Mouse (Mus musculus) intestine, embryonic 15.5 days (tissue): ENCODE data around the gene Ckmt2. TPM values are rescaled to one million over a fixed set of nuclear protein-coding genes. Genes with fewer than 3 reads are reported as not detected.

Experiments used
- ATAC-seq: fragments of 200-750 bp; cut with Nextera tagmentation; 2 replicates; pipeline ENCODE4 v1.8.0; 2017; ENCODE audit warnings: moderate TSS enrichment, moderate library complexity
- H3K27ac ChIP-seq: fragments of 300-500 bp; sonication (generic); 2 replicates; pipeline ENCODE4 v1.5.1; 2015; ENCODE audit warnings: mild to moderate bottlenecking, inconsistent platforms
- H3K27me3 ChIP-seq: fragments of 300-500 bp; sonication (generic); replicated peaks from 2 replicates; pipeline ENCODE4 v1.6.1; 2015; ENCODE audit warnings: inconsistent platforms
- H3K36me3 ChIP-seq: fragments of 300-500 bp; sonication (generic); 2 replicates; pipeline ENCODE4 v1.6.1; 2015; ENCODE audit warnings: inconsistent platforms
- H3K4me1 ChIP-seq: fragments of 300-500 bp; sonication (generic); replicated peaks from 2 replicates; pipeline ENCODE4 v1.6.1; 2015; ENCODE audit warnings: inconsistent platforms
- H3K4me2 ChIP-seq: fragments of 300-500 bp; sonication (generic); replicated peaks from 2 replicates; pipeline ENCODE4 v1.6.1; 2015; ENCODE audit warnings: mild to moderate bottlenecking, inconsistent platforms
- H3K4me3 ChIP-seq: fragments of 300-500 bp; sonication (generic); replicated peaks from 2 replicates; pipeline ENCODE4 v1.5.1; 2015; ENCODE audit warnings: inconsistent platforms
- H3K9ac ChIP-seq: fragments of 300-500 bp; sonication (generic); 2 replicates; pipeline ENCODE4 v1.6.1; 2015; ENCODE audit warnings: inconsistent platforms
- H3K9me3 ChIP-seq: fragments of 300-500 bp; sonication (generic); 2 replicates; pipeline ENCODE4 v1.6.1; 2016; ENCODE audit warnings: inconsistent platforms
- whole genome bisulfite sequencing: fragments of 180-500 bp; shearing (Covaris S2); methylation state at CpG from one replicate; pipeline ENCODE4 v1.1.7; 2015; 5-methylcytosine and 5-hydroxymethylcytosine counted together
- polyA plus RNA-seq: library from polyadenylated mRNA; unstranded; fragments of >200 nt; fragmentation: Nextera tagmentation; extraction: Ambion mirVana; gene quantifications from 2 replicates; pipeline ENCODE4 v1.2.1, GENCODE M21; 2015

Gene Ckmt2
- polyA plus RNA-seq, 1 experiment from 2014 or later: 1.5 TPM

DNA sequence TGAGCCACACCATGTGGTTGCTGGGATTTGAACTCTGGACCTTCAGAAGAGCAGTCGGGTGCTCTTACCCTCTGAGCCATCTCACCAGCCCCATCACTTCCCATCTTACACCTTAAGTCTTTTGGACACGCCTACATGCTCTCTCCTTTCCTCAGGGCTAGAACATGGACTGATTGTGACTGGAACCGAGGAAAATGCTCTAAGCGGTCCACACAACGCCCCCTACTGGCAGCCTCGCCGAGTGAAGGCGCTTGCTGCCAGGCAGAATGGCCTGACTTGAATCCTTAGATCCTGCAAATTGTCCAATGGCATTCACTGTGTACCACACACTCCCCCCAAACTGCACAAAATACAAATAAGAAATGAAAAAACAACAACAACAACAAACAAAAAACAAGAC, 19.3 kb downstream of the Ckmt2 start:
- H3K4me1 ChIP-seq: no peaks in the 10 kb centered on the region
- WGBS: 78% methylated on average over 8 of the region's 8 CpGs

DNA sequence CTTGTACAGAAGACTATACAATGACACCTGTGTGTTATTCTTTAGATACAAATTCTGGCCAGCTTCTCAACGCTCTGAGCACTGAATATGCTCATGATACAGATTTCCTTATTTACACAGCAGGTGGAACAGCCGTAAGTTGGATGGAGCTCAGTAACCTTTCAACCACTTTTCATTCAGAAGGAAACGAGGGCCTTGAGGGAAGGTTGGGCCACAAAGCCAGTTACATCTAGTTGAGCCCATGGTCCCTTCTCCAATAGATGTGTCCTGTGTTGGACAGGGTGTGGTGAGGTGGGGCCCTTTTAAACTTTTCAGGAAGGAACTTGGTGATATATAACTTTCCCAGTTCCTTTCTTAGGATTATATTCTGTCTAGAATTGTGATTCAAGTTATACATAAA, 22.3 kb downstream of the Ckmt2 start:
- no peak overlapping the region for H3K4me2 ChIP-seq
- H3K9me3 ChIP-seq: no peaks in the 10 kb centered on the region
- 72% methylated on average over 3 of the region's 3 CpGs for WGBS
- no peak overlapping the region for H3K27ac ChIP-seq
- no peak overlapping the region for H3K4me3 ChIP-seq
- no peaks in the 10 kb centered on the region for H3K4me1 ChIP-seq
- H3K27me3 ChIP-seq: no peaks in the 10 kb centered on the region
- ATAC-seq: no peak
- no peaks in the 10 kb centered on the region for H3K36me3 ChIP-seq
- no peak overlapping the region for H3K9ac ChIP-seq

More for the DNA sequence above, 19.3 kb downstream of the Ckmt2 start:
- Histone ChIP-seq H3K4me2 (no peak overlapping the region), H3K36me3 (no peaks in the 10 kb centered on the region), H3K9me3 (no peaks in the 10 kb centered on the region), H3K27ac (no peak overlapping the region), H3K9ac (no peak overlapping the region), H3K4me3 (no peak overlapping the region), H3K27me3 (no peaks in the 10 kb centered on the region)
- ATAC-seq: no peak

DNA sequence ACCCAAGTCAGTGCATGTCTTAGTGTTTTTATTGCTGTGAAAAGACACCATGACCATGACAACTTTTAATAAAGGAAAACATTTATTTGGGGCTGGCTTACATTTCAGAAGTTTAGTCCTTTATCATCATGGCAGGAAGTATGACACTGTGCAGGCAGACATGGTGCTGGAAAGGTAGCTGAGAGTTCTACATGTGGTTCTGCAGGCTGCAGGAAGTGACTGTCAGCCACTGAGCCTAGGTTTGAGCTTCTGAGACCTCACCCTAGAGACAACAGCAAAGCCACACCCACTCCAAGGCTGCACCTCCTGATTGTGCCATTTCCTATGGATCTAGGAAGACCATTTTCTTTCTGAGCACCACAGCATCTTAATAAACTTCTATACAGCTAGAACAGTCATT, 48.8 kb downstream of the Ckmt2 start:
- Histone ChIP-seq H3K27ac (no peak overlapping the region), H3K9me3 (no peaks in the 10 kb centered on the region), H3K27me3 (no peaks in the 10 kb centered on the region), H3K36me3 (no peaks in the 10 kb centered on the region), H3K9ac (no peak overlapping the region), H3K4me2 (no peak overlapping the region), H3K4me3 (no peak overlapping the region), H3K4me1 (0 out of 2 replicates have a peak, but pooled peaks cover 3% of the 10 kb centered on the region)
- ATAC-seq: no peak

DNA sequence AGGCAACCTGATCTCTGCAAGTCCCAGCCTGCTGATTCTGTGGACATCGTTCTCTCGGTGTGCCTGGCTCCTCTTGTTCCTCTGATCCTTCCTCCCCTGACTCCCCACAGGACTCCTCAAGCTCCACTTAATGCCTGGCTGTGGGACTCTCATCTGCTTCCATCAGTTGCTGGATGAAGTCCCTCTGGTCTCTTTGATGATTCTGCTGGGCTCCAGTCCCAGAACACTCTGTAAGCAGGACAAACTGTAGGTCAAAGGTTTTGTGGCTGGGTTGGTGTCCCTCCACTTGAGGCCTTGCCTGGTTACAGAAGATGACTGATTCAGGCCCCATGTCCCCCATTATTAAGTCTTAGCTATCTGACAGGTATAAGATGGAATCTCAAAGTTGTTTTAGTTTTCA, 50.6 kb downstream of the Ckmt2 start:
- H3K9ac ChIP-seq: no peak overlapping the region
- H3K27ac ChIP-seq: no peak overlapping the region
- no peaks in the 10 kb centered on the region for H3K9me3 ChIP-seq
- ATAC-seq: no peak
- no peaks in the 10 kb centered on the region for H3K36me3 ChIP-seq
- H3K4me2 ChIP-seq: no peak overlapping the region
- WGBS: 81% methylated on average over 2 of the region's 2 CpGs
- H3K27me3 ChIP-seq: no peaks in the 10 kb centered on the region
- H3K4me1 ChIP-seq: 0 out of 2 replicates have a peak, but pooled peaks cover 3% of the 10 kb centered on the region
- H3K4me3 ChIP-seq: no peak overlapping the region

DNA sequence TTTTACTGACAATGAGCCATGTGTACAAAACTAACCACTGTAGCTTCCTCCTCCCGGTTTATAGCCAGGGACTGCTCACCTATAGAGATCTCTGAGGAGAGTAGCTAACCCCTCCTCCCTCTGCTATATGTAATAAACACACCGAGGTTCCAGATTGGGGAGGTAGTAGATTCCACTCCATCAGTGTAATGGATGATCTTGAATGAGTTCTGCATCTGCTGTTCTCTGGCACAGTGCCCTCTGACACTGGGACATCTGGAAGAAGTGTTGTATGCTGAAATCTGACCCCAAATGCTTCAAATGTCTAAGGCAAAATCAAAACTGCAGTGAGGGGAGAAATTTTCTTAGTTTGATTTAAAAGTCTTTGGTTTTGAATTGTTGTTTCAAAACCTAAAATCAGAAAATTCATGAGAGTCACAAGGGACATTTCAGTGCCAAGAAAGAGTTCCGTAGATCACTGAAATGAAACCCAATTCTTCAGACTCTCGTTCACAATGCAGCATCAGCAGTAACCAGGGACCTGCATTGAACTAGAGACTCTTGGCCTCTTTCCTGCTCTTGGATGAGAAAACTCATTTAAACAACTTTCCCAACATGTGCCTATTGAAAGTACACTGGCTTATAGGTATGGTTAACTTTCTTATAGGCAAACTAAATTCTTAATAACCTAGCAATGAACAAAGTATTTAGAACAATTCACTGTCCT, 51.7 kb downstream of the Ckmt2 start:
- Histone ChIP-seq H3K27ac (no peak overlapping the region), H3K4me2 (no peak overlapping the region), H3K4me1 (0 out of 2 replicates have a peak, but pooled peaks cover 3% of the 10 kb centered on the region), H3K9me3 (no peaks in the 10 kb centered on the region), H3K36me3 (no peaks in the 10 kb centered on the region), H3K27me3 (no peaks in the 10 kb centered on the region), H3K9ac (no peak overlapping the region), H3K4me3 (no peak overlapping the region)
- ATAC-seq: no peak
- 51% methylated on average over 4 of the region's 4 CpGs for WGBS

DNA sequence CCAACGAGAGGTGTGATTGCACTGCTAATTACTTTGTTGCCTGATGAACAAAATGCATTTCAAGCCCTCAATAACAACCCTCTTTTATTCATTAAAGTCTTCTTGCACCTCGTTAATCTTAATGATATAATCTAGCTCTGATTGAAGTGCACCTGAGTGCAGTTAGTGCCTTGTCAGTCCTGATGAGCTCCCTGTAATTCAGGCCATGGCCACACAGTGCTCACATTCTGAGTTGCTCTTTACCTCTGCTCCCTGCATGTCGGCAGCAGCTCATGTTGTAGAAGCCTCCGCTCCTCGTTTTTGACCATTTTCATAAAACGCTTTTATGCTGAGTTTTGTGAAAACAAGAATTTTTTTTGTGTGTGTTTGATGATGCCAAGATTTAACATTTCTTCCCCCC, 53.0 kb downstream of the Ckmt2 start:
- H3K4me1 ChIP-seq: 0 out of 2 replicates have a peak, but pooled peaks cover 3% of the 10 kb centered on the region
- no peak overlapping the region for H3K27ac ChIP-seq
- H3K36me3 ChIP-seq: no peaks in the 10 kb centered on the region
- H3K9ac ChIP-seq: no peak overlapping the region
- ATAC-seq: no peak
- H3K4me3 ChIP-seq: no peak overlapping the region
- no peaks in the 10 kb centered on the region for H3K27me3 ChIP-seq
- WGBS: 77% methylated on average over 6 of the region's 6 CpGs
- no peaks in the 10 kb centered on the region for H3K9me3 ChIP-seq
- H3K4me2 ChIP-seq: no peak overlapping the region

DNA sequence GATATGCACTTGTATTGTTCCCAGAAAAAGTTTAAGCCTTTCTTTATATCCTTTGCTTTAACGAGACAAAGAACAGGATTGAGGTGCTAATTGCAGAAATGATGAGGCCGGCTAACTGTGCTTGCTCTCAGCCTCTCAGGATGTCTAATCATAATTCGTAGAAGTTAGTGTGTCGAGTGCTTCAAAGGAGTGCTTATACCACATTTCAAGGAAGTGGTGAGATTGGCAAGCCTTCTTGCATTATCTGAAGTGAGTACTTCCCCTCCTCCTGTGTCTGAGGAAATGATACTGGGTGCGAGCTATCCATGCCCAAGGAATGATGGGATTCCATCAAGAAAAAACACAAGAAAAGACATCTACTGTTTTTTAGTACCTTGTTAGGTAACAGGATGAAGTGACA, 62.0 kb downstream of the Ckmt2 start:
- Histone ChIP-seq H3K9me3 (no peaks in the 10 kb centered on the region), H3K9ac (no peak overlapping the region), H3K4me2 (no peak overlapping the region), H3K36me3 (no peaks in the 10 kb centered on the region), H3K27me3 (no peaks in the 10 kb centered on the region), H3K4me1 (no peaks in the 10 kb centered on the region), H3K27ac (no peak overlapping the region), H3K4me3 (no peak overlapping the region)
- 85% methylated on average over 5 of the region's 5 CpGs for WGBS
- ATAC-seq: no peak

DNA sequence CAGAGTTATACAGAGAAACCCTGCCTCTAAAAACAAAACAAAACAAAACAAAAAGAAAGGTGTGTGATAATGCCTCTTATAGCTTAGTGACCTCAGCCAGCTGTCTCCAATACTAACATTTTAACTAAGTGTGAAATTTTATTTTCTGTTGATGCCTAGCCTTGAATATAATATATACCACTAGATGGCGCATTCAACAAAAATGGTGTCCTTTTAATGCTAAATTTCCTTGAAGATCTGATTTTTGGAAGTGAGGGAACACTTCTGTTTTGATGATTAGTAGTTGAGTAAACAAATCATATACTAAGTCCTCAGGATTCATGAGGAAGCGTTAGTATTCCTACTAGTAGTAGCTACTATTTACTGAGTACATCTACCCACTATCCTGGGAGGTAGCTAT, 67.2 kb downstream of the Ckmt2 start:
- 31% methylated on average over 2 of the region's 2 CpGs for WGBS
- Histone ChIP-seq H3K36me3 (no peaks in the 10 kb centered on the region), H3K9me3 (no peaks in the 10 kb centered on the region), H3K4me1 (no peaks in the 10 kb centered on the region), H3K4me2 (no peak overlapping the region), H3K27me3 (no peaks in the 10 kb centered on the region), H3K4me3 (no peak overlapping the region), H3K9ac (no peak overlapping the region), H3K27ac (no peak overlapping the region)
- ATAC-seq: no peak

DNA sequence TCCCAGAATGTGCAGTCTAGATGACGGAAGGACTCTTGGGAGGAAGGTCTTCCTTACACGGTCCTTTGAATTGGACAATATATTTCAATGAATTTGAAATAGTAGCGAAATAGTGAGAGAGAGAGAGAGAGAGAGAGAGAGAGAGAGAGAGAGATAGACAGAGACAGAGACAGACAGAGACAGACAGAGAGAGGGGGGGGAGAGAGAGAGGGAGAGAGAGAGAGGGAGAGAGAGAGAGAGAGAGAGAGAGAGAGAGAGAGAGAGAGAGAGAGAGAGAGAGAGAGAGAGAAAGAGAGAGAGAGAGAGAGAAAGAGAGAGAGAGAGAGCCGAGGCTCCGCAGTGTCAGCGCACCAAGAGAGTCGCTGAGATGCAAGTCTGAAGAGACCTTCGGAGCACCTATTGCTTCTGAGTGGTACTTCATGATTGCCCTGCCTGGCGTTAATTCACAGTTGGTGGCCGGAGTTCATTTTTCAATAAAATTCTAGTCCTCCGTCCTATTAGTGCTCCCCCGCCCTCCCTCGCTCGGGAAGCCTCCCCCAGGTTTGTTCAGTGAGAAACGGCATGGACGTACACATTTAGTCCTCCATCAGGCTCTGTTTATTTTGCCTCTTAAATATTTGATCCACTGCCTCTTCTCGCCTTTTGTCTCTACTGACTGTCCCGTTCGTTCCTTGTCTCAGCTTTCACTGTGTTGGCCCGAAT, 68.7 kb downstream of the Ckmt2 start:
- Histone ChIP-seq H3K4me3 (peak overlapping the region; percentile 84), H3K9ac (peak overlapping the region; percentile 95), H3K36me3 (no peaks in the 10 kb centered on the region), H3K4me2 (peak overlapping the region; percentile 59), H3K9me3 (no peaks in the 10 kb centered on the region), H3K27me3 (no peaks in the 10 kb centered on the region), H3K4me1 (no peaks in the 10 kb centered on the region), H3K27ac (peak overlapping the region; percentile 93)
- no peak for ATAC-seq
- WGBS: 24% methylated on average over 20 of the region's 20 CpGs

DNA sequence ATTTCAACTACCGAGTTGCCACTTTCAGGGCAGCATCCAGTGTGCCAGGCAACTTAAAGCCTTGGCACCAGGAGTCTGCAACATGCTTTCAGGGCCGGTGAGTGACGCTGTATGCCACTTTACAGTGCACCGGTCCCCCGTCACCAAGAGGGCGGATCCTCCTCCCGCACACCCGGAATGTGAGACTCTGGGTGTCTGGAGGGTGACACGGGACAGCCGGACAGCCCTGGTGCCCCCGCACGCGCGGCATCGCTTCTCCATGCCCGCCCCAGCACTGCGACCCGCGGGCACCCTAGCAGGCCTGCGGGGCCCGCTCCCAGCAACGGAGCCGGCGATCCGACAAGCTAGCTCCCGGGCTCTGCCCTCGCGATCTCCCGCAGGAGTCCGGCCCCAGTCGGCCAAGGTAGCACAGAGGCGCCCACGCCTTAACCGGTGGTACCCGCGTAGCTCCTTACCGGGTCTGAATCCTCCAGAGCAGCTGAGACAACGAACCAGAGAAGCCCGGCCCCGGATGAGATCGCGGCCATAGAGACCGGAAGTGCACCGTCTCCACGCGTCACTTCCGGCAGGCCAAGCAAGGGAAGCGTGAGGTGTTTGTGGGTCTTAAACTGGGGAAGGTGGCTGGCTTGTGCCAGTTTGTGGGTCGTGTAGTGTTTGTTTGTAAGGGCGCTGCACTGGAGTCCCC, 69.4 kb downstream of the Ckmt2 start, which contains the start of gene Zcchc9:
Gene Zcchc9, minus strand, starts transcription at position 551 of the 685 bp plus-strand sequence.
- Histone ChIP-seq H3K4me3 (peak within 1 kb of the TSS; percentile 84), H3K9me3 (no peaks in the 10 kb centered on the region), H3K9ac (peak within 1 kb of the TSS; percentile 95), H3K4me1 (no peaks in the 10 kb centered on the region), H3K27me3 (no peaks in the 10 kb centered on the region), H3K36me3 (no peaks in the 10 kb centered on the region), H3K27ac (peak within 1 kb of the TSS; percentile 93), H3K4me2 (peak within 1 kb of the TSS; percentile 59)
- under 1% methylated on average over 50 of the region's 50 CpGs for WGBS
- peak; percentile 99 for ATAC-seq
